ENCODE assay signal across 12 mouse cellular contexts in the genomic region with DNA sequence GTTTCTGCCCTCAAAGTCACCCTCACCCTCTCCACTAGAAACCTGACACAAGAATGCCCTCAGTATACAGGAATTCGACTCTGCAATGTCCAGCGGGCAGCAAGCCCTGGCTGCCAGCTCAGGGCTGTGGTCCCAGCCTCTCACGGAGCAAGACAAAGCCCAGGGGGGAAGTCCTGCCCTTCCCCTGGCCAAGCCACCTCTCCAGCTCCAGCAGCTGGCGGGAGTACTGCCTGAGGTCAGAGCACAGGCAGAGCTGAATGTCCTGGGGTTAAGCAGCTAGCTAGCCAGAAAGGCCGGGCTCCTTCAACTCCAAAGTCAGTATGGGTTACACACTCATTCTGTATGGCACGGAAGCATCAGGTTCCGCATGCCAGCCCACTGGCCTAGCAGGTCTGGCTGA.
DNase-seq lines count a peak whose midpoint lies in the region; TF ChIP-seq lines count a peak whose summit lies in the region.
"Had no signal": no experiment of that assay in that cellular context is flagged by ENCODE, and none has a peak within 500 bp of the region (broad histone marks: within the 10 kb centered on the region; RNA-seq: fewer than 3 reads in every experiment).

No protein-coding gene starts in this region.

- intact Hi-C loops in gastrocnemius, adult 2 months (cut with DNase I): no loop called here
- intact Hi-C loops in heart, postnatal 36 days (cut with DNase I): no loop called here

- no peak for TF ChIP-seq CTCF in gastrocnemius, adult 2 months (IDR thresholded peaks at IDR 0.05)

- no peaks in the 10 kb centered on the region; the same call in 1 of the 2 replicates for H3K36me3 ChIP-seq in limb, embryonic 10.5 days
- H3K36me3 ChIP-seq: G1E; intestine, embryonic 15.5 days; limb, embryonic 15.5 days had no signal

- 80% methylated on average over 7 of the region's 7 CpGs for WGBS in limb, embryonic 10.5 days

- H3K27me3 ChIP-seq in limb, embryonic 10.5 days (ENCODE audit: low read depth, poor library complexity, severe bottlenecking): no peaks in the 10 kb centered on the region
- H3K27me3 ChIP-seq: intestine, embryonic 15.5 days; limb, embryonic 15.5 days; neural tube, embryonic 13.5 days had no signal

- no peak overlapping the region for H3K4me3 ChIP-seq in gastrocnemius, adult 2 months
- H3K4me3 ChIP-seq in limb, embryonic 10.5 days: no peak overlapping the region
- H3K4me3 ChIP-seq: intestine, embryonic 15.5 days; limb, embryonic 15.5 days; megakaryocyte, embryonic 14.5 days; neural tube, embryonic 13.5 days had no signal

- DNase-seq in adrenal gland, postnatal 14 days: peak; percentile 78
- peak; percentile 80 for DNase-seq in gastrocnemius, adult 2 months
- peak; percentile 54 to 62 for DNase-seq in heart, postnatal 36 days
- no peak for DNase-seq in limb, embryonic 10.5 days (ENCODE audit: low spot score)
- no peak for DNase-seq in right cerebral cortex, adult 18-20 months
- no peak for DNase-seq in layer of hippocampus, adult 9-11 months
- no peak for DNase-seq in thymus, postnatal 25 days

- H3K9me3 ChIP-seq in limb, embryonic 10.5 days (replicated peaks): no peaks in the 10 kb centered on the region; the same call in 1 of the 2 replicates
- H3K9me3 ChIP-seq: G1E; intestine, embryonic 15.5 days; limb, embryonic 15.5 days; neural tube, embryonic 13.5 days had no signal

- H3K4me1 ChIP-seq in limb, embryonic 10.5 days: peaks cover 14% of the 10 kb centered on the region
- H3K4me1 ChIP-seq: intestine, embryonic 15.5 days; megakaryocyte, embryonic 14.5 days; neural tube, embryonic 13.5 days had no signal

- H3K27ac ChIP-seq in gastrocnemius, adult 2 months: peak overlapping the region; percentile 59
- peak overlapping the region; percentile 33; the same call in 1 of the 2 replicates for H3K27ac ChIP-seq in limb, embryonic 10.5 days
- H3K27ac ChIP-seq: intestine, embryonic 15.5 days; limb, embryonic 15.5 days; neural tube, embryonic 13.5 days had no signal

Comparison
In these comparisons a context has a peak if more than half of its experiments do, and no peak if none do; other contexts are left out.
1. DNase-seq: peak in adrenal gland, postnatal 14 days (single experiment), gastrocnemius, adult 2 months (single experiment) and heart, postnatal 36 days (2 of 2); none in limb, embryonic 10.5 days (single experiment), right cerebral cortex, adult 18-20 months (single experiment), layer of hippocampus, adult 9-11 months (single experiment) and thymus, postnatal 25 days (single experiment).